Comparison of ENCODE assay signal across 21 mouse cellular contexts in genomic region chr2:14639877-14640276, GRCm38 (mm10). TPM values are rescaled to one million over a fixed set of nuclear protein-coding genes. Genes with fewer than 3 reads are reported as not detected.
DNase-seq lines count a peak whose midpoint lies in the region; ATAC-seq lines count a peak whose summit lies in the region.
"Had no signal": no experiment of that assay in that cellular context is flagged by ENCODE, and none has a peak within 500 bp of the region (broad histone marks: within the 10 kb centered on the region; RNA-seq: fewer than 3 reads in every experiment).

No protein-coding gene starts in this region.

- H3K4me2 ChIP-seq in forebrain, embryonic 16.5 days (ENCODE audit: low read length): no peak overlapping the region
- H3K4me2 ChIP-seq in forebrain, embryonic 13.5 days: no peak overlapping the region
- H3K4me2 ChIP-seq in heart, embryonic 16.5 days (ENCODE audit: low read depth, low read length): no peak overlapping the region
- no peak overlapping the region for H3K4me2 ChIP-seq in midbrain, embryonic 14.5 days (ENCODE audit: low read length)
- no peak overlapping the region for H3K4me2 ChIP-seq in midbrain, embryonic 11.5 days
- H3K4me2 ChIP-seq: embryonic facial prominence, embryonic 12.5 days; hindbrain, embryonic 15.5 days had no signal

- intact Hi-C loops in heart, postnatal 36 days (cut with DNase I): no loop called here

- H3K4me3 ChIP-seq in forebrain, embryonic 16.5 days (replicated peaks; ENCODE audit: low read length): no peak overlapping the region
- H3K4me3 ChIP-seq in forebrain, embryonic 13.5 days: no peak overlapping the region
- no peak overlapping the region for H3K4me3 ChIP-seq in heart, embryonic 16.5 days (ENCODE audit: low read length)
- H3K4me3 ChIP-seq in midbrain, embryonic 14.5 days (replicated peaks; ENCODE audit: low read depth, low read length): no peak overlapping the region
- no peak overlapping the region for H3K4me3 ChIP-seq in midbrain, embryonic 11.5 days (ENCODE audit: low read depth, low read length)
- H3K4me3 ChIP-seq: embryonic facial prominence, embryonic 12.5 days; heart, adult 2 months; hindbrain, embryonic 15.5 days had no signal

- H3K4me1 ChIP-seq in forebrain, embryonic 16.5 days (replicated peaks; ENCODE audit: control insufficient read depth, insufficient read depth, low read length): peaks cover 8% of the 10 kb centered on the region
- peaks cover 7% of the 10 kb centered on the region; the same call in 1 of the 2 replicates for H3K4me1 ChIP-seq in forebrain, embryonic 13.5 days
- peaks cover 39% of the 10 kb centered on the region for H3K4me1 ChIP-seq in heart, embryonic 16.5 days (ENCODE audit: control insufficient read depth, insufficient read depth, low read length)
- H3K4me1 ChIP-seq in midbrain, embryonic 14.5 days (ENCODE audit: control insufficient read depth, insufficient read depth, low read length): 0 out of 2 replicates have a peak, but pooled peaks cover 6% of the 10 kb centered on the region
- H3K4me1 ChIP-seq in midbrain, embryonic 11.5 days (ENCODE audit: control insufficient read depth, insufficient read depth, low read length): no peaks in the 10 kb centered on the region

- peak; percentile 37; the same call in 1 of the 2 replicates for ATAC-seq in forebrain, embryonic 16.5 days
- no peak for ATAC-seq in forebrain, embryonic 13.5 days
- no peak for ATAC-seq in heart, embryonic 16.5 days (replicated peaks; ENCODE audit: extremely low read depth, insufficient read depth, low FRiP score)
- peak; percentile 41; the same call in 1 of the 2 replicates for ATAC-seq in midbrain, embryonic 14.5 days (ENCODE audit: low FRiP score, low TSS enrichment)
- no peak for ATAC-seq in midbrain, embryonic 11.5 days (ENCODE audit: low FRiP score)
- ATAC-seq: CD4-positive, CD25-positive, alpha-beta regulatory T cell, adult 4 months; forebrain, postnatal 0 days had no signal

- WGBS in forebrain, embryonic 16.5 days: 87% methylated on average over 6 of the region's 6 CpGs
- WGBS in forebrain, embryonic 13.5 days: 90% methylated on average over 6 of the region's 6 CpGs
- WGBS in heart, embryonic 16.5 days: 62% methylated on average over 6 of the region's 6 CpGs
- WGBS in midbrain, embryonic 14.5 days: 81% methylated on average over 6 of the region's 6 CpGs
- whole genome bisulfite sequencing in midbrain, embryonic 11.5 days: 86% methylated on average over 6 of the region's 6 CpGs

- DNase-seq in heart, postnatal 36 days: no peak
- DNase-seq in midbrain, embryonic 14.5 days: peak; percentile 54
- no peak for DNase-seq in midbrain, embryonic 11.5 days (ENCODE audit: low spot score, missing footprints)
- DNase-seq in layer of hippocampus, postnatal 25 days (ENCODE audit: extremely low spot score in 1 of 2, low spot score in 1 of 2): no peak
- DNase-seq: adrenal gland, adult 8-10 months; adrenal gland, postnatal 36 days; B cell, adult 2 months; cerebellum, adult 11 months; cerebellum, adult 9-10 months; cerebellum, postnatal 25 days; forebrain, postnatal 0 days; gastrocnemius, postnatal 14 days; heart, adult 2 months; kidney, adult 11 months had no signal

- H3K27me3 ChIP-seq in forebrain, embryonic 16.5 days (replicated peaks; ENCODE audit: control insufficient read depth, insufficient read depth, low read length): no peaks in the 10 kb centered on the region
- no peaks in the 10 kb centered on the region for H3K27me3 ChIP-seq in forebrain, embryonic 13.5 days
- no peaks in the 10 kb centered on the region for H3K27me3 ChIP-seq in heart, embryonic 16.5 days (ENCODE audit: control insufficient read depth, insufficient read depth, low read length)
- H3K27me3 ChIP-seq in midbrain, embryonic 14.5 days (ENCODE audit: control insufficient read depth, insufficient read depth, low read length): no peaks in the 10 kb centered on the region
- no peaks in the 10 kb centered on the region for H3K27me3 ChIP-seq in midbrain, embryonic 11.5 days (ENCODE audit: control insufficient read depth, insufficient read depth, low read length)
- H3K27me3 ChIP-seq: embryonic facial prominence, embryonic 12.5 days; hindbrain, embryonic 15.5 days had no signal

- H3K9ac ChIP-seq in forebrain, embryonic 16.5 days (replicated peaks; ENCODE audit: low read depth, low read length): no peak overlapping the region
- no peak overlapping the region for H3K9ac ChIP-seq in forebrain, embryonic 13.5 days
- no peak overlapping the region for H3K9ac ChIP-seq in heart, embryonic 16.5 days (ENCODE audit: low read length)
- H3K9ac ChIP-seq in midbrain, embryonic 14.5 days (replicated peaks; ENCODE audit: low read length): no peak overlapping the region
- H3K9ac ChIP-seq in midbrain, embryonic 11.5 days (ENCODE audit: low read length): no peak overlapping the region
- H3K9ac ChIP-seq: embryonic facial prominence, embryonic 12.5 days; forebrain, postnatal 0 days; hindbrain, embryonic 15.5 days had no signal

- H3K9me3 ChIP-seq in forebrain, embryonic 16.5 days (ENCODE audit: control insufficient read depth, low read length): no peaks in the 10 kb centered on the region
- no peaks in the 10 kb centered on the region for H3K9me3 ChIP-seq in forebrain, embryonic 13.5 days (replicated peaks)
- H3K9me3 ChIP-seq in heart, embryonic 16.5 days (replicated peaks; ENCODE audit: control insufficient read depth, low read length): no peaks in the 10 kb centered on the region
- H3K9me3 ChIP-seq in midbrain, embryonic 14.5 days (ENCODE audit: control insufficient read depth, low read length): no peaks in the 10 kb centered on the region
- H3K9me3 ChIP-seq in midbrain, embryonic 11.5 days (ENCODE audit: control insufficient read depth, low read length): no peaks in the 10 kb centered on the region
- H3K9me3 ChIP-seq: embryonic facial prominence, embryonic 12.5 days; G1E; hindbrain, embryonic 15.5 days had no signal

- no peaks in the 10 kb centered on the region for H3K36me3 ChIP-seq in forebrain, embryonic 16.5 days (ENCODE audit: control insufficient read depth, insufficient read depth)
- H3K36me3 ChIP-seq in forebrain, embryonic 13.5 days (ENCODE audit: poor library complexity, severe bottlenecking): no peaks in the 10 kb centered on the region
- H3K36me3 ChIP-seq in heart, embryonic 16.5 days (ENCODE audit: control insufficient read depth, insufficient read depth): no peaks in the 10 kb centered on the region
- H3K36me3 ChIP-seq in midbrain, embryonic 14.5 days (ENCODE audit: control insufficient read depth, insufficient read depth, low read length): no peaks in the 10 kb centered on the region
- H3K36me3 ChIP-seq in midbrain, embryonic 11.5 days (ENCODE audit: control insufficient read depth, insufficient read depth, low read length): no peaks in the 10 kb centered on the region
- H3K36me3 ChIP-seq: embryonic facial prominence, embryonic 12.5 days; G1E; hindbrain, embryonic 15.5 days had no signal

- no peak overlapping the region for H3K27ac ChIP-seq in forebrain, embryonic 16.5 days (ENCODE audit: low read length)
- H3K27ac ChIP-seq in forebrain, embryonic 13.5 days: no peak overlapping the region
- peak overlapping the region; percentile 68 for H3K27ac ChIP-seq in heart, embryonic 16.5 days (ENCODE audit: low read length)
- no peak overlapping the region for H3K27ac ChIP-seq in midbrain, embryonic 14.5 days (replicated peaks; ENCODE audit: low read depth, low read length)
- H3K27ac ChIP-seq in midbrain, embryonic 11.5 days (ENCODE audit: low read depth, low read length): no peak overlapping the region
- H3K27ac ChIP-seq: embryonic facial prominence, embryonic 12.5 days; heart, adult 2 months; hindbrain, embryonic 15.5 days had no signal

RNA-seq across cellular contexts. Expression of gene Cacnb2, which starts 37.0 kb away (rescaled TPM):
- polyA plus RNA-seq in forebrain, embryonic 16.5 days (2015; fragmentation: Nextera tagmentation; extraction: Ambion mirVana): 2.7 and 4.6 TPM in 2 replicates
- polyA plus RNA-seq in forebrain, embryonic 13.5 days (2015; fragmentation: Nextera tagmentation; extraction: Ambion mirVana): 3.3 and 3.5 TPM in 2 replicates
- polyA plus RNA-seq in heart, embryonic 16.5 days (2015; fragmentation: Nextera tagmentation; extraction: Ambion mirVana): 10.7 and 12.9 TPM in 2 replicates
- total RNA-seq in heart, postnatal 36 days (2021): 10 to 100 TPM; 55.3 to 84.1 TPM
- polyA plus RNA-seq in midbrain, embryonic 14.5 days (2014; fragmentation: Nextera tagmentation; extraction: Ambion mirVana): 5.9 and 9.3 TPM in 2 replicates
- 1.1 TPM in 2 replicates for polyA plus RNA-seq in midbrain, embryonic 11.5 days (2014; fragmentation: Nextera tagmentation; extraction: Ambion mirVana)
- 10 to 100 TPM; 78.8 to 85.3 TPM for total RNA-seq in layer of hippocampus, postnatal 25 days (2021)
- polyA plus RNA-seq: G1E had no signal

Comparison
In these comparisons a context has a peak if more than half of its experiments do, and no peak if none do; other contexts are left out.
1. ATAC-seq: peak in forebrain, embryonic 16.5 days (single experiment) and midbrain, embryonic 14.5 days (single experiment); none in forebrain, embryonic 13.5 days (single experiment), heart, embryonic 16.5 days (single experiment) and midbrain, embryonic 11.5 days (single experiment).